Comparison of ENCODE assay signal across 8 mouse cellular contexts in genomic region chr19:6363411-6364240, GRCm38 (mm10). TPM values are rescaled to one million over a fixed set of nuclear protein-coding genes. Genes with fewer than 3 reads are reported as not detected.
DNase-seq lines count a peak whose midpoint lies in the region; ATAC-seq and TF ChIP-seq lines count a peak whose summit lies in the region.

TSS of gene Sf1 (plus strand) at chr19:6363690.

- H3K27me3 ChIP-seq in kidney, embryonic 14.5 days (ENCODE audit: control insufficient read depth, insufficient read depth, low read length) = no peaks in the 10 kb centered on the region
- H3K27me3 ChIP-seq in limb, embryonic 15.5 days = no peaks in the 10 kb centered on the region

- WGBS in kidney, embryonic 14.5 days = under 1% methylated on average over 83 of the region's 85 CpGs
- WGBS in limb, embryonic 15.5 days = under 1% methylated on average over 71 of the region's 85 CpGs

- no peaks in the 10 kb centered on the region for H3K9me3 ChIP-seq in kidney, embryonic 14.5 days (ENCODE audit: control insufficient read depth, low read length)
- no peaks in the 10 kb centered on the region for H3K9me3 ChIP-seq in limb, embryonic 15.5 days

- no peak for TF ChIP-seq POLR2A in bone marrow macrophage, adult 2 months (IDR thresholded peaks at IDR 0.05; ENCODE audit: borderline replicate concordance, low read depth, low read length)
- peak; percentile 56 for TF ChIP-seq POLR2A in embryonic fibroblast, embryonic 13.5 days (IDR thresholded peaks at IDR 0.05; ENCODE audit: low read depth, low read length)

- peak within 1 kb of the TSS; percentile 65 for H3K4me3 ChIP-seq in bone marrow macrophage, adult 2 months (ENCODE audit: insufficient read depth, low read length)
- peak within 1 kb of the TSS; percentile 87 for H3K4me3 ChIP-seq in embryonic fibroblast, embryonic 13.5 days (ENCODE audit: insufficient read depth, low read length)
- peak within 1 kb of the TSS; percentile 99 for H3K4me3 ChIP-seq in kidney, embryonic 14.5 days (ENCODE audit: low read length)
- H3K4me3 ChIP-seq in limb, embryonic 15.5 days = peak within 1 kb of the TSS; percentile 100

- peak within 1 kb of the TSS; percentile 99 for H3K9ac ChIP-seq in kidney, embryonic 14.5 days (ENCODE audit: low read depth, low read length)
- peak within 1 kb of the TSS; percentile 99 for H3K9ac ChIP-seq in limb, embryonic 15.5 days

- DNase-seq in A20 (ENCODE audit: low read depth, low spot score) = peak; percentile 100
- DNase-seq in heart, adult 9 months (ENCODE audit: low spot score in 2 of 2) = peak; percentile 100
- peak; percentile 100 for DNase-seq in spleen, postnatal 4 days (ENCODE audit: low spot score in 2 of 2)

- peaks cover 37% of the 10 kb centered on the region for H3K36me3 ChIP-seq in kidney, embryonic 14.5 days (ENCODE audit: control insufficient read depth, insufficient read depth, low read length)
- H3K36me3 ChIP-seq in limb, embryonic 15.5 days = peaks cover 43% of the 10 kb centered on the region

- no peak for TF ChIP-seq CTCF in bone marrow macrophage, adult 2 months (IDR thresholded peaks at IDR 0.05; ENCODE audit: low read depth, low read length)
- no peak for TF ChIP-seq CTCF in embryonic fibroblast, embryonic 13.5 days (IDR thresholded peaks at IDR 0.05; ENCODE audit: borderline replicate concordance, insufficient read depth, low read length)

- peak within 1 kb of the TSS; percentile 85 for H3K4me2 ChIP-seq in kidney, embryonic 14.5 days (replicated peaks; ENCODE audit: low read depth, low read length)
- peak within 1 kb of the TSS; percentile 72 for H3K4me2 ChIP-seq in limb, embryonic 15.5 days

- peak within 1 kb of the TSS; percentile 98 for H3K27ac ChIP-seq in bone marrow macrophage, adult 2 months (ENCODE audit: insufficient read depth, low read depth, low read length)
- peak within 1 kb of the TSS; percentile 98 for H3K27ac ChIP-seq in embryonic fibroblast, embryonic 13.5 days (ENCODE audit: insufficient read depth, low read length)
- H3K27ac ChIP-seq in kidney, embryonic 14.5 days (ENCODE audit: low read depth, low read length) = peak within 1 kb of the TSS; percentile 99
- H3K27ac ChIP-seq in limb, embryonic 15.5 days = peak within 1 kb of the TSS; percentile 98

- peaks cover 14% of the 10 kb centered on the region for H3K4me1 ChIP-seq in bone marrow macrophage, adult 2 months (ENCODE audit: control insufficient read depth, insufficient read depth, low read length)
- H3K4me1 ChIP-seq in embryonic fibroblast, embryonic 13.5 days (ENCODE audit: control insufficient read depth, insufficient read depth, low read length) = peaks cover 7% of the 10 kb centered on the region; the same call in 1 of the 2 replicates
- H3K4me1 ChIP-seq in kidney, embryonic 14.5 days (ENCODE audit: control insufficient read depth, insufficient read depth, low read length) = peaks cover 22% of the 10 kb centered on the region; the same call in 1 of the 2 replicates
- H3K4me1 ChIP-seq in limb, embryonic 15.5 days = peaks cover 13% of the 10 kb centered on the region

- peak; percentile 98 for ATAC-seq in kidney, embryonic 14.5 days (ENCODE audit: low FRiP score, low TSS enrichment)
- ATAC-seq in limb, embryonic 15.5 days (ENCODE audit: insufficient number of reproducible peaks, low FRiP score, low TSS enrichment, low read depth) = peak; percentile 98
- ATAC-seq in monocyte, adult 5-6 weeks (replicated peaks; ENCODE audit: insufficient number of reproducible peaks, low FRiP score, low TSS enrichment, poor library complexity, severe bottlenecking) = peak; percentile 82

RNA-seq across cellular contexts. Expression of gene Sf1, which starts in this region (rescaled TPM):
- polyA plus RNA-seq in bone marrow macrophage, adult 2 months (2012; ENCODE audit: insufficient read depth, insufficient read length, missing spikeins) = 159 and 170 TPM in 2 replicates
- polyA plus RNA-seq in embryonic fibroblast, embryonic 13.5 days (2011; ENCODE audit: insufficient read length, low read depth, missing spikeins) = 186 and 226 TPM in 2 replicates
- polyA plus RNA-seq in kidney, embryonic 14.5 days (2014; fragmentation: Nextera tagmentation; extraction: Ambion mirVana) = 127 and 183 TPM in 2 replicates
- 115 TPM in 2 replicates for polyA plus RNA-seq in limb, embryonic 15.5 days (2015; fragmentation: Nextera tagmentation; extraction: Ambion mirVana)
- total RNA-seq in monocyte, adult 5-6 weeks (2017) = 222 to 393 TPM (median 317 TPM) in 3 replicates

Comparison
In these comparisons a context has a peak if more than half of its experiments do, and no peak if none do; other contexts are left out.
1. Peak in every context shown above with its lines: DNase-seq, ATAC-seq, H3K4me3 ChIP-seq and H3K27ac ChIP-seq.